Mouse (Mus musculus) neural tube, embryonic 11.5 days (tissue): ENCODE results near the gene Bdh2. TPM values are rescaled to one million over a fixed set of nuclear protein-coding genes. Genes with fewer than 3 reads are reported as not detected.

Experiments used
- ATAC-seq: fragments of 200-750 bp; cut with Nextera tagmentation; 2 replicates; pipeline ENCODE4 v1.8.0; 2017; ENCODE audit warnings: moderate number of reproducible peaks, mild to moderate bottlenecking, moderate TSS enrichment, moderate library complexity; ENCODE audit not compliant: insufficient read depth, low FRiP score, low TSS enrichment
- DNase-seq: peaks from one replicate; pipeline ENCODE4 v3.0.0-alpha.2; 2015; ENCODE audit warnings: low spot score
- H3K27ac ChIP-seq: fragments of 300-500 bp; sonication (generic); 2 replicates; pipeline ENCODE4 v1.5.1; 2014; ENCODE audit warnings: low read depth, mild to moderate bottlenecking, low read length
- H3K27me3 ChIP-seq: fragments of 300-500 bp; sonication (generic); 2 replicates; pipeline ENCODE4 v1.6.1; 2014; ENCODE audit warnings: mild to moderate bottlenecking, low read length, mixed read lengths; ENCODE audit not compliant: control insufficient read depth, insufficient read depth
- H3K36me3 ChIP-seq: fragments of 300-500 bp; sonication (generic); 2 replicates; pipeline ENCODE4 v1.6.1; 2014; ENCODE audit warnings: mild to moderate bottlenecking, low read length, moderate library complexity, mixed read lengths; ENCODE audit not compliant: control insufficient read depth, insufficient read depth
- H3K4me1 ChIP-seq: fragments of 300-500 bp; sonication (generic); 2 replicates; pipeline ENCODE4 v1.6.1; 2014; ENCODE audit warnings: low read length, mixed read lengths; ENCODE audit not compliant: control insufficient read depth, insufficient read depth
- H3K4me2 ChIP-seq: fragments of 300-500 bp; sonication (generic); 2 replicates; pipeline ENCODE4 v1.6.1; 2014; ENCODE audit warnings: low read depth, mild to moderate bottlenecking, moderate library complexity
- H3K4me3 ChIP-seq: fragments of 300-500 bp; sonication (generic); 2 replicates; pipeline ENCODE4 v1.5.1; 2014; ENCODE audit warnings: low read depth, low read length
- H3K9ac ChIP-seq: fragments of 300-500 bp; sonication (generic); 2 replicates; pipeline ENCODE4 v1.6.1; 2014; ENCODE audit warnings: mild to moderate bottlenecking, low read length
- H3K9me3 ChIP-seq: fragments of 300-500 bp; sonication (generic); 2 replicates; pipeline ENCODE4 v1.6.1; 2016; ENCODE audit warnings: low read length; ENCODE audit not compliant: control insufficient read depth
- WGBS: fragments of 180-500 bp; shearing (Covaris S2); extraction: QIAGEN DNeasy Blood & Tissue Kit; methylation state at CpG from one replicate; pipeline ENCODE4 v1.1.7; 2014; 5-methylcytosine and 5-hydroxymethylcytosine counted together
- polyA plus RNA-seq: library from polyadenylated mRNA; unstranded; fragments of >200 nt; fragmentation: Nextera tagmentation; extraction: Ambion mirVana; gene quantifications from 2 replicates; pipeline ENCODE4 v1.2.1, GENCODE M21; 2014

Bdh2 gene
- polyA plus RNA-seq, 1 experiment from 2014 or later: 5.2 TPM

DNA sequence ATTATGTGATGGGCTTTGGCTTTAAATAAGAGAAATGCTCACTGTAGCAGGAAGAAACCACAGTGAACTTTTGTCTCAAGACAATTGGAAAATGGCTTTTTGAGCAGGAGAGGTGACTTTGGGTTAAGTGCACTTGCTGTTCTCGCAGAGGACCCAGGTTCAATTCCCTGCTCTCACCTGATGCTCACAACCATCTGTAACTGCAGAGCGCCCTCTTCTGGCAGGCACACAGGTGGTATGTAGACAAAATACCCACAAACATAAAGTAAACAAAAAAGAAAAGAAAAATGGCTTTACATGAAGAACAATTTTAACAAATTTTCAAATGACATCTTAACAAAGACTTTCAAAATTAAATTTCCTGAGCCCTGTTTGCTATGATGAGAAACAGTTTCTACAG, 46.6 kb downstream of the Bdh2 start:
- Histone ChIP-seq H3K36me3 (no peaks in the 10 kb centered on the region), H3K27ac (no peak overlapping the region), H3K9me3 (no peaks in the 10 kb centered on the region), H3K27me3 (no peaks in the 10 kb centered on the region), H3K4me1 (no peaks in the 10 kb centered on the region), H3K9ac (no peak overlapping the region), H3K4me3 (no peak overlapping the region), H3K4me2 (no peak overlapping the region)
- DNase-seq (no peak), ATAC-seq (no peak)
- whole genome bisulfite sequencing: 52% methylated on average over 2 of the region's 2 CpGs

GRCm38 (mm10) chr3:135328560-135328959, 47.5 kb downstream of the Bdh2 start:
- H3K9me3 ChIP-seq: no peaks in the 10 kb centered on the region
- H3K4me1 ChIP-seq: no peaks in the 10 kb centered on the region
- 40% methylated on average over 3 of the region's 3 CpGs for WGBS
- H3K36me3 ChIP-seq: no peaks in the 10 kb centered on the region
- no peak overlapping the region for H3K4me2 ChIP-seq
- no peak for ATAC-seq
- no peak overlapping the region for H3K4me3 ChIP-seq
- DNase-seq: peak; percentile 54
- no peaks in the 10 kb centered on the region for H3K27me3 ChIP-seq
- H3K9ac ChIP-seq: no peak overlapping the region
- H3K27ac ChIP-seq: no peak overlapping the region

DNA sequence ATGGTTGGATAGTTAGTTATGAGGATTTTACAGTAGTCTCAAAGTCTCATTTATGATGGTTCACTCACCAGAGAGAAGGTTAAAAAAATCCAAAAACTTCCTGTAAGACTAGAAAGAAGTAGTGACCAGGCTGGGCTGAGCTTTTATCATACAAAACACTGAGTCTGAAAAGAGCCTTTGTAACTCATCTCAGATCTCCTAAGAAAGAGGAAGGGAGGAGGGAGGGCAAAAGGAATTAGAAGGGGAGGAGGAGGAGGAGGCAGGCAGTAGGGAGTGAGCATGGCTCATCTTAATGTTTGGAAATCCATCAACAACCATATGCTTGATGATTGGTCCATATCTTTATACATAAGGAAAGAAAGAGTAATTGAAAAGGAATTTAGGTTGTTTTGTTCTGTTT, 51.7 kb downstream of the Bdh2 start:
- H3K9ac ChIP-seq: no peak overlapping the region
- ATAC-seq: no peak
- H3K27ac ChIP-seq: no peak overlapping the region
- no peak overlapping the region for H3K4me3 ChIP-seq
- H3K4me1 ChIP-seq: no peaks in the 10 kb centered on the region
- DNase-seq: no peak
- H3K9me3 ChIP-seq: no peaks in the 10 kb centered on the region
- no peak overlapping the region for H3K4me2 ChIP-seq
- H3K36me3 ChIP-seq: no peaks in the 10 kb centered on the region
- no peaks in the 10 kb centered on the region for H3K27me3 ChIP-seq

- Histone ChIP-seq H3K4me1 (no peaks in the 10 kb centered on the region), H3K36me3 (no peaks in the 10 kb centered on the region), H3K9me3 (no peaks in the 10 kb centered on the region), H3K27me3 (no peaks in the 10 kb centered on the region), H3K9ac (no peak overlapping the region), H3K27ac (no peak overlapping the region), H3K4me3 (no peak overlapping the region), H3K4me2 (no peak overlapping the region)
- 51% methylated on average over 4 of the region's 4 CpGs for WGBS
- ATAC-seq (no peak), DNase-seq (no peak)
These were observed 52.7 kb downstream of the Bdh2 start for GRCm38 (mm10) chr3:135333763-135334162.

DNA sequence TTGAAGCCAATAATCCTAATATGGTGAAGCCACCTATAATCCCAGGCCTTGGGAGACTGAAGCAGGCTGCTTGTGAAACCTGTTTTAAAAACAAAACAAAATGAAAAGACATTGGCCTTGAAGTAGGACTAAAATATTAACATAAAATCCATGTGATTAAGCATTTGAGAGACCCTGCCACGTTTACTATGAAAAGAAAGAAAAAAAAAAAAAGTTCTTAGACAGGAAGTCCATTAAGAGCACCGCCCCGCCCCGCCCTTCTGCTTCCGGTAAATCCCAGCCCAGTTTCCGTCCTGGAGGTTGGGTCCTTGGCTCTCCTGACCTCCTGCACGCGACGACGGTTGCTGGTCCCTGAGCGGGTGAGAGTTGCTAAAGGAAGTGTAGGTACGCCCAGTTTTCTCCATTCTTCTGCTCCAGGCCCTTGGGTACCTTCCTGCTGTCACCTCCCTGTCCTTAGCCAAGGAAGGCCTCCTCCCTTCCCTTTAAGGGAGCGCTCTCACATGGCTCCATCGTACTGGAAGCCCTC, 66.8 kb downstream of the Bdh2 start, which contains the start of gene Slc9b1:
Gene Slc9b1 (plus strand): TSS at position 291 of the 526 bp plus-strand sequence.
- 86% methylated on average over 14 of the region's 14 CpGs for WGBS
- Histone ChIP-seq H3K27ac (no peak within 1 kb of the TSS), H3K9me3 (no peaks in the 10 kb centered on the region), H3K4me1 (no peaks in the 10 kb centered on the region), H3K4me2 (no peak within 1 kb of the TSS), H3K36me3 (no peaks in the 10 kb centered on the region), H3K27me3 (no peaks in the 10 kb centered on the region), H3K4me3 (no peak within 1 kb of the TSS), H3K9ac (no peak within 1 kb of the TSS)
- ATAC-seq: no peak
- DNase-seq: no peak

GRCm38 (mm10) chr3:135349022-135349421, 68.0 kb downstream of the Bdh2 start:
- no peak overlapping the region for H3K9ac ChIP-seq
- H3K36me3 ChIP-seq: no peaks in the 10 kb centered on the region
- no peak overlapping the region for H3K4me3 ChIP-seq
- no peaks in the 10 kb centered on the region for H3K9me3 ChIP-seq
- no peak overlapping the region for H3K27ac ChIP-seq
- ATAC-seq (no peak), DNase-seq (no peak)
- no peaks in the 10 kb centered on the region for H3K4me1 ChIP-seq
- no peaks in the 10 kb centered on the region for H3K27me3 ChIP-seq
- no peak overlapping the region for H3K4me2 ChIP-seq

GRCm38 (mm10) chr3:135351857-135352256, 70.8 kb downstream of the Bdh2 start:
- no peak overlapping the region for H3K9ac ChIP-seq
- no peaks in the 10 kb centered on the region for H3K4me1 ChIP-seq
- 94% methylated on average over 3 of the region's 3 CpGs for WGBS
- no peaks in the 10 kb centered on the region for H3K36me3 ChIP-seq
- H3K4me3 ChIP-seq: no peak overlapping the region
- no peak overlapping the region for H3K27ac ChIP-seq
- H3K27me3 ChIP-seq: no peaks in the 10 kb centered on the region
- no peak overlapping the region for H3K4me2 ChIP-seq
- DNase-seq (no peak), ATAC-seq (no peak)
- no peaks in the 10 kb centered on the region for H3K9me3 ChIP-seq

Other genes with a start within 250 kb of the Bdh2 start
- gene Cenpe, start 68.7 kb upstream of the Bdh2 start, polyA plus RNA-seq: 37.1 and 38.6 TPM in 2 replicates
- 2.0 and 2.5 TPM in 2 replicates for gene Slc9b2, start 26.5 kb downstream of the Bdh2 start, polyA plus RNA-seq
- gene Slc9b1, start 66.8 kb downstream of the Bdh2 start, polyA plus RNA-seq: 0.17 TPM in 1 of 2 replicates, not detected in the other
- 66.5 and 72.8 TPM in 2 replicates for gene Cisd2, start 142.7 kb downstream of the Bdh2 start, polyA plus RNA-seq
- gene Ube2d3, start 156.9 kb downstream of the Bdh2 start, polyA plus RNA-seq: 642 and 652 TPM in 2 replicates
- 3.1 and 4.0 TPM in 2 replicates for gene Manba, start 204.4 kb downstream of the Bdh2 start, polyA plus RNA-seq